Mouse (Mus musculus) splenic B cell, adult 2 months (primary cell): Measurements from ENCODE around the gene Ufc1.
A peak's percentile ranks its signal among the peaks of the same experiment; 100 is the strongest.
"Not testable (repeated sequence)": the region's sequence is repeated elsewhere in the genome, so short reads cannot be mapped to it uniquely, and the experiment has no call there.

Source experiments
- DNase-seq: peaks from one replicate; pipeline ENCODE4 v3.0.0-alpha.2; 2011; ENCODE audit warnings: low read depth, low spot score
- H3K27me3 ChIP-seq: 2 replicates; pipeline ENCODE4 v1.6.1; 2012; ENCODE audit warnings: mild to moderate bottlenecking, low read length, moderate library complexity, mixed read lengths; ENCODE audit not compliant: control insufficient read depth, poor library complexity, insufficient read depth, severe bottlenecking
- H3K36me3 ChIP-seq: 2 replicates; pipeline ENCODE4 v1.6.1; 2012; ENCODE audit warnings: mild to moderate bottlenecking, low read length, moderate library complexity, mixed read lengths; ENCODE audit not compliant: control insufficient read depth, poor library complexity, insufficient read depth, severe bottlenecking

The Ufc1 gene

GRCm38 (mm10) chr1:171294298-171295062 is at the start of gene Ufc1:
TSS of gene Ufc1 (minus strand) at chr1:171295024.
- peak; percentile 89 for DNase-seq
- no peaks in the 10 kb centered on the region for H3K36me3 ChIP-seq

GRCm38 (mm10) chr1:171343922-171344677 is 49.3 kb upstream of the Ufc1 start:
- no peaks in the 10 kb centered on the region for H3K27me3 ChIP-seq
- peaks cover 10% of the 10 kb centered on the region for H3K36me3 ChIP-seq
- DNase-seq = peak; percentile 18

More at GRCm38 (mm10) chr1:171294298-171295062, at the start of gene Ufc1:
- no peaks in the 10 kb centered on the region for H3K27me3 ChIP-seq

GRCm38 (mm10) chr1:171342262-171343207 is 47.7 kb upstream of the Ufc1 start:
- H3K27me3 ChIP-seq = no peaks in the 10 kb centered on the region
- no peak for DNase-seq
- peaks cover 17% of the 10 kb centered on the region for H3K36me3 ChIP-seq

DNA sequence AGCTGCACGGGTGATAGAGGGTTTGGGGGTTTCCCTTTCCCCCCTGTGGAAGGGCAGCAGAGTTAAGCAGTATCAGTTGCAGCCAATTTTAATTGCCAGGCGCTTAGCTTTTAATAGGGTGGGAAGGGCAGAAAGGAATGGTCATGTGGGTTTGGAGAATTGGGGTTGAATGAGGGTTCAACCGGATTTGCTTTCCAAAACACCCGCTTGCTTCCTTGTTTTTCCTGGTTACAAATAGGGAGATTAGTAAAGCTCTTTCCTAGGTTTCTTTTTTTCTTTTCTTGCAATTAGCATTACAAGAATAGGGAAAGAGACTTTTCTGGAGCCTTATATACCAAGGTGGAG is 35.4 kb upstream of the Ufc1 start:
- no peaks in the 10 kb centered on the region for H3K27me3 ChIP-seq
- no peaks in the 10 kb centered on the region for H3K36me3 ChIP-seq
- DNase-seq = no peak

- peak; percentile 37 for DNase-seq
- Histone ChIP-seq H3K27me3 (no peaks in the 10 kb centered on the region; the same call in 1 of the 2 replicates), H3K36me3 (no peaks in the 10 kb centered on the region)
Observed at GRCm38 (mm10) chr1:171329433-171330215, 34.8 kb upstream of the Ufc1 start.

DNA sequence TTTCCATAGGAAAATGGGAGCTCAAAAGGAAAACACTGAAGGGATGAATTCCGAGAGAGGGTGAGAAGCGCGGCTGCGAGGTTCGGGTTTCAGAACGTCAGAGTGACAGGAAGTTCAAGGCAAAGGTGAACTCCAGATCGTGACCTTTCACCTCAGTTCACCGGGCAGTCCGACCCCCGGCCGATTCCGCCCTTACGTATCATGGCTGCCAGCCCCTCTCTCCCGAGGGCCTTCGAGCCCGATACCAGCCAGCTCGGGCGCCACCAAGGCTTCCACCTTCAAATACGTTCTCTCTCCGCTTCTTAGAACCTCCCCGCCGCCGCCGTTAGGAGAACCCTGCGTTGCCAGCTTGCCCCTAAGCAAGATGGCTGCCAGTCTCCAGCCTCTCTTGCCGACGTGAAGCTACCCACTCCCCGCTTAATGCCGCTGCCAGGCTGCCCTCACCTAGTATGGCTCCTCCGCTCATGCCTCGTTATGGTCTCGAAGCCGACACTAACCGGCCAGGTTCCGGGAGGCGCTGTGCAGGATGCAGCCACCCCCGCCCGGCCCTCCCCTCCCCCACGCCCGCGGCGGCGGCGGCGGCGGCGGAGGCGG is 34.1 kb upstream of the Ufc1 start, which contains the start of gene Dedd:
Gene Dedd (plus strand): TSS at position 307 of the 594 bp plus-strand sequence.
- peak; percentile 94 for DNase-seq
- H3K27me3 ChIP-seq = no peaks in the 10 kb centered on the region; the same call in 1 of the 2 replicates
- 0 out of 2 replicates have a peak, but pooled peaks cover 1% of the 10 kb centered on the region for H3K36me3 ChIP-seq

- H3K27me3 ChIP-seq = no peaks in the 10 kb centered on the region; the same call in 1 of the 2 replicates
- H3K36me3 ChIP-seq = 0 out of 2 replicates have a peak, but pooled peaks cover 1% of the 10 kb centered on the region
- peak; percentile 14 for DNase-seq
Observed at GRCm38 (mm10) chr1:171328244-171328643, 33.4 kb upstream of the Ufc1 start.

GRCm38 (mm10) chr1:171326588-171326987 is 31.8 kb upstream of the Ufc1 start:
- not testable (repeated sequence) for H3K36me3 ChIP-seq, H3K27me3 ChIP-seq
- peak; percentile 51 for DNase-seq

GRCm38 (mm10) chr1:171325571-171325970 is 30.7 kb upstream of the Ufc1 start:
- 0 out of 2 replicates have a peak, but pooled peaks cover 1% of the 10 kb centered on the region for H3K36me3 ChIP-seq
- DNase-seq = no peak

DNA sequence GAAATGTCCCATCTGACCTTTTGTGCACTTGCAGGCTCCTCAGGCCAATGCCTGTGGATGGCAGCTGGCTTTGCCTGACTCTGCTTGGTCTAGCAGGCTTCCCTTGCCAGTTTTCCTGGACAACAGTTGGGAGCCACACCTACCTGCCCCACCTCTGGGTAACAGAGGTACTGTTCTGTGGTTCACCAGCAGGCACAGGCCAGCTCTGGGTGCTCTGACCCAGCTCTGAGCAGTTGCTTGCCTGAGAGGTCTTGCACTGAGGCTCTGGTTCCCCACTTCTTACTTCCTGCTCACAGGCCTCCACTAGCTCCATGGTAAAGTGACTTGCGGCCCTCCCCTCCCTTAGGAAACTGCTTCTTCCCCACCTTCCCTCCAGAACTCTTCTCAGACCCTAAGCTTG is 27.2 kb upstream of the Ufc1 start:
- 0 out of 2 replicates have a peak, but pooled peaks cover 1% of the 10 kb centered on the region for H3K36me3 ChIP-seq
- DNase-seq = no peak
- H3K27me3 ChIP-seq = no peaks in the 10 kb centered on the region; the same call in 1 of the 2 replicates

More at GRCm38 (mm10) chr1:171325571-171325970, 30.7 kb upstream of the Ufc1 start:
- H3K27me3 ChIP-seq = no peaks in the 10 kb centered on the region; the same call in 1 of the 2 replicates

DNA sequence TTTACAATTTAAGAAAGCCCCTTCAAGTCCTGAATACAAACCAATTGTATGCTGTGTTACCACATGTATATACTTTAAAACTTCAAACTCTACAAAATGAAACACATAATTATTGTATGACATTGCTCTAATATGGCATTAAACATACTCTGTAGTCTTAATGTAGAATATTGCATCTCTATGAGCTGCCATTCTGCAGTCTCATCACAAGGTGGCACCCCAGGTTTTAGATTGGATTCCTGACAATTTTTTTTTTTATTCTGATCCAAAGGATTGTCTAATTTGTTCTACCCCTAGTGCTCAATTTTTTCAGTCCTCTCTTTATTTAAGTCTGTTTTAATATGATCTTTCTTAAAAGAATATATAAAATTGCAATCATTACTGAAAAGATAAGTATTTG is 26.6 kb upstream of the Ufc1 start:
- H3K27me3 ChIP-seq = no peaks in the 10 kb centered on the region; the same call in 1 of the 2 replicates
- peak; percentile 60 for DNase-seq
- 0 out of 2 replicates have a peak, but pooled peaks cover 1% of the 10 kb centered on the region for H3K36me3 ChIP-seq

GRCm38 (mm10) chr1:171320151-171320550 is 25.3 kb upstream of the Ufc1 start:
- Histone ChIP-seq H3K27me3 (no peaks in the 10 kb centered on the region; the same call in 1 of the 2 replicates), H3K36me3 (0 out of 2 replicates have a peak, but pooled peaks cover 1% of the 10 kb centered on the region)
- DNase-seq = no peak

GRCm38 (mm10) chr1:171319748-171320147 is 24.9 kb upstream of the Ufc1 start:
- no peak for DNase-seq

More at GRCm38 (mm10) chr1:171319748-171320147, 24.9 kb upstream of the Ufc1 start:
- Histone ChIP-seq H3K27me3 (no peaks in the 10 kb centered on the region), H3K36me3 (0 out of 2 replicates have a peak, but pooled peaks cover 1% of the 10 kb centered on the region)
